Mouse (Mus musculus) testis, adult 2 months (tissue): Measurements from ENCODE around the gene Gdf11.

Experiments used
- CTCF ChIP-seq: fragments of 200-500 bp; IDR thresholded peaks from 2 replicates; pipeline ENCODE4 v1.5.1; 2012; ENCODE audit warnings: low read depth, mild to moderate bottlenecking, inconsistent platforms, low read length, moderate library complexity; ENCODE audit not compliant: control insufficient read depth, insufficient read depth, insufficient replicate concordance
- POLR2A ChIP-seq: fragments of 200-500 bp; IDR thresholded peaks from 2 replicates; pipeline ENCODE4 v1.6.1; 2012; ENCODE audit warnings: low read depth, mild to moderate bottlenecking, inconsistent platforms, low read length, moderate library complexity; ENCODE audit not compliant: control insufficient read depth

DNA sequence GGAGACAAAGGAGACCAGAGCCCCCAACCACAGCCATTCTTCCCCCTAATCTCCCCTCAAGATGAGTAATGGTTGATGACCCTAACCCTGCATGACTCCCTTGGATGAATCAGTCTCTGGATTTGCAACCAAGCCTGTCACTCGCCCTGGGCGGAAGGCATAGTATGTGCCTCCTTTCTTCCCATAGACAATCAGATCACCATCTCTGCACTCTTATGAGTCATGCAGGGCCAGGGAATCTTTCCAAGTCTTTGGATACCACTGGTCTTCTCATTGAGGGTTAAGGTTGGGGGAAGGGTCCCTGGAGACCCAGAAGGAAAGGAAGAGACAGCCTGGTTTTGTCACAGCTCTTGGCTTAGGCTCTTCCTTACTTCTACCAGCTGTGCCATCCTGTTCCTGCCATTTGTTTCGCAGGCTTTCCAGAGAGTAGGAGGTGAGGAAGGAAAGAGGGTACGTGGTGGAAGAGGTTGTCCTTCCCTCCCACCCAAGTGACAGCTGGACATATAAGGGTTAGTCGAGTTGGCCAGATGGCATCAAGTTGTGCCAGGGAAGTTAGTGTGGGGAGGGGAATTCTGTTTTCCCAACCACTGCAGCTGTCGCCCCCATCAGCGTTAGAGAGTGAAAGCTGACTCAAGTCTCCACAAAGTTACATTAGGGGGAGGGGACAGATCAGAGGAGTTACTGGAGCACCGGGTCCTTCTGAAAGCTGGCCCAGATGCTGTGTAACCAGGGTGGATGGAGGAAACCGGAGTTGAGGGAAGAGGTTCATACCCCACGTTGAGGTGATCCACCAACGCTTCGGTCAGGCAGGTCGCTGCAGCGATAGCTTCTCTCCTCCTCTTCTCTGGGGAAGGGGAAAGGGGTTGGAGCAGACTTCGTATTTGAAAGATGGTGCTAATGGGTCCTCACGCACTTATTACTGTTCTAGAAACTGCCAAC, 30.6 kb upstream of the Gdf11 start:
- no peak for TF ChIP-seq POLR2A
- TF ChIP-seq CTCF, result no peak
